Mouse (Mus musculus) heart, postnatal 0 days (tissue): ENCODE measurements around the gene 1700020A23Rik.

Experiments
- CTCF ChIP-seq: IDR thresholded peaks from 2 replicates; pipeline ENCODE4 v1.5.1; 2016; ENCODE audit warnings: antibody characterized with exemption, control low read depth, low read depth
- EP300 ChIP-seq: IDR thresholded peaks from 2 replicates; pipeline ENCODE4 v1.6.1; 2016; ENCODE audit warnings: antibody characterized with exemption, low read depth

DNA sequence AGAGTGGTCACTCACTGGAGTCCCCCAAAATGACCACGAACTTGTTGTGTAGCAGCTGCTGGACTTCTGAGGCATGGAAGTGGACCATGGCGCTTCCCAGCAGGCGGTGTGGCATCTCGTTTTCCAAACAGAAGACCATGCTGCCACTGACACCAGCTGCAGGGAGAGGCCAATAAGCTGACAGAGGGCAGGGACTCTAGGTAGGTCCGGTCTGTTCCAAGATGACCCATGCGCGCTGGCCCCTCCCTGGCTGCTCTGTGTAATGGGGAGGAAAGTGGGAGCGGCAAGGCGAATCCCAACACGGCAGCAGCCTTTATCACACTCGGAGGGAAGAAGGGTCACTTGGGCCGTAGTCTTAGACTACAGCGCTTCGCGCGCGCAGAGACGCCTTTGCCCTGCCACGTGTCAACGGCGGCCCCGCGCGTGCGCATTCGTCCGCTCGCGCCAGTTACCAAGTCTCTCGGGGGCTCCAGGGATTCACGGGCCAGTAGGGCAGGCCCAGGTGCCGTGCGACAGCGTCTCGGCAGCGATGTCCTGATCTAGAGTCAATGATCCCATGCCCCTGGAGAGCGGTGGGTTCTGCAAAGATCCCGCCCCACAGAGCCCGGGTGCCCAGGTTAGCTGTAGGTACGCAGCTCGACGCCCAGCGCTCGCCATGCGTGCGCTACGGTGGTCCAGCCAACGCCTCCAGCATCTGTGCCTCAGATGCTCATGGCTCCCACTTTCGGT, 18.5 kb downstream of the 1700020A23Rik start:
- no peak for TF ChIP-seq EP300
- no peak for TF ChIP-seq CTCF
